Mouse (Mus musculus) MEL (cell line): ENCODE measurements at regions not wholly inside any gene's neighbourhood (a gene's known extent, or its start where the extent isn't known, plus 50 kb on each side); places are given as distances from the start of the nearest gene placed in this dataset.

Source experiments
- DNase-seq: peaks from one replicate; pipeline ENCODE4 v3.0.0; 2011; ENCODE audit warnings: low read depth, low spot score
- H3K27ac ChIP-seq: 2 replicates; pipeline ENCODE4 v1.5.1; 2012; ENCODE audit warnings: low read depth, mild to moderate bottlenecking, control low read depth, low read length, moderate library complexity; ENCODE audit not compliant: control insufficient read depth
- H3K27me3 ChIP-seq, 2 experiments: fragments of 150-350 bp in 1 of 2; sonication (generic) in 1 of 2; 2 replicates each; pipeline ENCODE4 v1.6.1; 2012; ENCODE audit warnings: low read length in 2 of 2, mild to moderate bottlenecking in 2 of 2, improper control_type of control experiment in 1 of 2, moderate library complexity in 1 of 2; ENCODE audit not compliant: insufficient read depth in 2 of 2, control insufficient read depth in 1 of 2
- H3K36me3 ChIP-seq, 2 experiments: 2 replicates each; pipeline ENCODE4 v1.6.1; 2012 to 2014; ENCODE audit warnings: low read length in 2 of 2, improper control_type of control experiment in 1 of 2, inconsistent platforms in 1 of 2, mild to moderate bottlenecking in 1 of 2; ENCODE audit not compliant: insufficient read depth in 2 of 2, control insufficient read depth in 1 of 2
- H3K4me1 ChIP-seq, 2 experiments: fragments of 150-350 bp in 1 of 2; sonication (generic) in 1 of 2; 2 replicates each; pipeline ENCODE4 v1.6.1; 2012; ENCODE audit warnings: low read length in 2 of 2, improper control_type of control experiment in 1 of 2, mild to moderate bottlenecking in 1 of 2; ENCODE audit not compliant: insufficient read depth in 2 of 2, control insufficient read depth in 1 of 2
- H3K4me3 ChIP-seq, 2 experiments: fragments of 150-350 bp in 1 of 2; sonication (generic) in 1 of 2; 2 replicates each; pipeline ENCODE4 v1.5.1; 2012; ENCODE audit warnings: low read depth in 2 of 2, low read length in 2 of 2, mild to moderate bottlenecking in 2 of 2, moderate library complexity in 2 of 2, control low read depth in 1 of 2, improper control_type of control experiment in 1 of 2; ENCODE audit not compliant: control insufficient read depth in 1 of 2, insufficient read depth in 1 of 2
- H3K79me2 ChIP-seq: 2 replicates; pipeline ENCODE4 v1.6.1; 2012; ENCODE audit warnings: mild to moderate bottlenecking, low read length, moderate library complexity; ENCODE audit not compliant: control insufficient read depth, poor library complexity, insufficient read depth
- H3K9ac ChIP-seq: 2 replicates; pipeline ENCODE4 v1.6.1; 2012; ENCODE audit warnings: low read depth, mild to moderate bottlenecking, control low read depth, low read length, moderate library complexity; ENCODE audit not compliant: control insufficient read depth, poor library complexity, severe bottlenecking
- H3K9me3 ChIP-seq: fragments of 150-350 bp; sonication (generic); replicated peaks from 2 replicates; pipeline ENCODE4 v1.6.1; 2012; ENCODE audit warnings: mild to moderate bottlenecking, low read length, improper control_type of control experiment, moderate library complexity; ENCODE audit not compliant: insufficient read depth
- BHLHE40 ChIP-seq: IDR thresholded peaks from 2 replicates; pipeline ENCODE4 v1.6.1; 2012; ENCODE audit warnings: low read depth, mild to moderate bottlenecking, inconsistent platforms, low read length, improper control_type of control experiment, borderline replicate concordance
- CHD1 ChIP-seq: IDR thresholded peaks from 2 replicates; pipeline ENCODE4 v1.6.1; 2012; ENCODE audit warnings: low read depth, mild to moderate bottlenecking, inconsistent platforms, low read length, improper control_type of control experiment
- CHD2 ChIP-seq: IDR thresholded peaks from 2 replicates; pipeline ENCODE4 v1.6.1; 2011; ENCODE audit warnings: low read length, improper control_type of control experiment
- E2F4 ChIP-seq: IDR thresholded peaks from 2 replicates; pipeline ENCODE4 v1.6.1; 2011; ENCODE audit warnings: low read depth, low read length, improper control_type of control experiment, borderline replicate concordance
- EP300 ChIP-seq, 2 experiments: IDR thresholded peaks; 2 replicates each; pipeline ENCODE4 v1.6.1; 2011; ENCODE audit warnings: improper control_type of control experiment in 2 of 2, low read length in 2 of 2, low read depth in 1 of 2, mild to moderate bottlenecking in 1 of 2
- ETS1 ChIP-seq: IDR thresholded peaks from 2 replicates; pipeline ENCODE4 v1.6.1; 2012; ENCODE audit warnings: low read depth, mild to moderate bottlenecking, inconsistent platforms, low read length, improper control_type of control experiment, moderate library complexity
- GABPA ChIP-seq: IDR thresholded peaks from 2 replicates; pipeline ENCODE4 v1.6.1; 2012; ENCODE audit warnings: low read depth, mild to moderate bottlenecking, inconsistent platforms, low read length, improper control_type of control experiment, moderate library complexity
- GATA1 ChIP-seq: IDR thresholded peaks from 2 replicates; pipeline ENCODE4 v1.6.1; 2011; ENCODE audit warnings: low read depth, low read length, improper control_type of control experiment
- HCFC1 ChIP-seq: IDR thresholded peaks from 2 replicates; pipeline ENCODE4 v1.6.1; 2012; ENCODE audit warnings: low read depth, mild to moderate bottlenecking, inconsistent platforms, low read length, improper control_type of control experiment, moderate library complexity
- JUND ChIP-seq: IDR thresholded peaks from 2 replicates; pipeline ENCODE4 v1.6.1; 2011; ENCODE audit warnings: low read depth, mild to moderate bottlenecking, improper control_type of control experiment, low read length
- MAFK ChIP-seq: IDR thresholded peaks from 2 replicates; pipeline ENCODE4 v1.6.1; 2011; ENCODE audit warnings: low read depth, mild to moderate bottlenecking, low read length, improper control_type of control experiment, borderline replicate concordance
- MAX ChIP-seq: IDR thresholded peaks from 2 replicates; pipeline ENCODE4 v1.6.1; 2011; ENCODE audit warnings: low read length, improper control_type of control experiment
- MAZ ChIP-seq: IDR thresholded peaks from 2 replicates; pipeline ENCODE4 v1.6.1; 2012; ENCODE audit warnings: low read depth, mild to moderate bottlenecking, inconsistent platforms, low read length, improper control_type of control experiment
- NELFE ChIP-seq: IDR thresholded peaks from 2 replicates; pipeline ENCODE4 v1.6.1; 2011; ENCODE audit warnings: low read depth, low read length, improper control_type of control experiment
- NRF1 ChIP-seq: IDR thresholded peaks from 2 replicates; pipeline ENCODE4 v1.6.1; 2014; ENCODE audit warnings: low read depth, mild to moderate bottlenecking, inconsistent platforms, low read length, improper control_type of control experiment, moderate library complexity; ENCODE audit not compliant: poor library complexity, insufficient read depth, severe bottlenecking
- POLR2A ChIP-seq, 2 experiments: IDR thresholded peaks; 2 replicates each; pipeline ENCODE4 v1.6.1; 2011 to 2012; ENCODE audit warnings: low read length in 2 of 2, mild to moderate bottlenecking in 2 of 2, control low read depth in 1 of 2, improper control_type of control experiment in 1 of 2, low read depth in 1 of 2, moderate library complexity in 1 of 2; ENCODE audit not compliant: control insufficient read depth in 1 of 2, insufficient read depth in 1 of 2, poor library complexity in 1 of 2
- POLR2AphosphoS2 ChIP-seq: IDR thresholded peaks from 2 replicates; pipeline ENCODE4 v1.6.1; 2011; ENCODE audit warnings: low read length, improper control_type of control experiment
- POLR2AphosphoS5 ChIP-seq: IDR thresholded peaks from 2 replicates; pipeline ENCODE4 v1.6.1; 2012; ENCODE audit warnings: low read depth, borderline replicate concordance, mild to moderate bottlenecking, inconsistent platforms, low read length, moderate library complexity, mixed read lengths
- SIN3A ChIP-seq: IDR thresholded peaks from 2 replicates; pipeline ENCODE4 v1.6.1; 2012; ENCODE audit warnings: low read length, improper control_type of control experiment, inconsistent platforms
- TBP ChIP-seq: IDR thresholded peaks from 2 replicates; pipeline ENCODE4 v1.8.0; 2011; ENCODE audit warnings: low read depth, low read length, improper control_type of control experiment
- ZC3H11A ChIP-seq: IDR thresholded peaks from 2 replicates; pipeline ENCODE4 v1.6.1; 2012; ENCODE audit warnings: low read depth, mild to moderate bottlenecking, inconsistent platforms, low read length, improper control_type of control experiment
- ZKSCAN1 ChIP-seq: IDR thresholded peaks from 2 replicates; pipeline ENCODE4 v1.6.1; 2012; ENCODE audit warnings: low read depth, mild to moderate bottlenecking, inconsistent platforms, low read length, improper control_type of control experiment, moderate library complexity
- ZMIZ1 ChIP-seq: IDR thresholded peaks from 2 replicates; pipeline ENCODE4 v1.6.1; 2012; ENCODE audit warnings: low read depth, mild to moderate bottlenecking, inconsistent platforms, low read length, improper control_type of control experiment, moderate library complexity
- ZNF384 ChIP-seq: IDR thresholded peaks from 2 replicates; pipeline ENCODE4 v1.6.1; 2012; ENCODE audit warnings: low read depth, mild to moderate bottlenecking, inconsistent platforms, low read length, improper control_type of control experiment

GRCm38 (mm10) chr10:42115920-42116298 lies 97.7 kb upstream of the Armc2 start:
- Histone ChIP-seq H3K27ac (no peak overlapping the region), H3K9ac (no peak overlapping the region), H3K27me3 (no peaks in the 10 kb centered on the region), H3K79me2 (no peaks in the 10 kb centered on the region), H3K4me3 (no peak overlapping the region), H3K4me1 (no peaks in the 10 kb centered on the region), H3K9me3 (no peaks in the 10 kb centered on the region), H3K36me3 (no peaks in the 10 kb centered on the region)
- no peak for DNase-seq
- TF ChIP-seq BHLHE40: no peak
- TF ChIP-seq TBP: no peak
- TF ChIP-seq GATA1: no peak
- no peak for TF ChIP-seq NELFE
- no peak for TF ChIP-seq ZC3H11A
- no peak for TF ChIP-seq MAX
- no peak for TF ChIP-seq JUND
- TF ChIP-seq SIN3A: no peak
- TF ChIP-seq POLR2AphosphoS2: no peak
- TF ChIP-seq MAFK: no peak
- TF ChIP-seq GABPA: no peak
- TF ChIP-seq CHD2: no peak
- no peak for TF ChIP-seq HCFC1
- no peak for TF ChIP-seq POLR2AphosphoS5
- TF ChIP-seq EP300 (IDR thresholded peaks at IDR 0.05; ENCODE audit: low read depth in 1 of 2, low read length in 2 of 2): no peak
- TF ChIP-seq ZMIZ1: no peak
- TF ChIP-seq NRF1: no peak

DNA sequence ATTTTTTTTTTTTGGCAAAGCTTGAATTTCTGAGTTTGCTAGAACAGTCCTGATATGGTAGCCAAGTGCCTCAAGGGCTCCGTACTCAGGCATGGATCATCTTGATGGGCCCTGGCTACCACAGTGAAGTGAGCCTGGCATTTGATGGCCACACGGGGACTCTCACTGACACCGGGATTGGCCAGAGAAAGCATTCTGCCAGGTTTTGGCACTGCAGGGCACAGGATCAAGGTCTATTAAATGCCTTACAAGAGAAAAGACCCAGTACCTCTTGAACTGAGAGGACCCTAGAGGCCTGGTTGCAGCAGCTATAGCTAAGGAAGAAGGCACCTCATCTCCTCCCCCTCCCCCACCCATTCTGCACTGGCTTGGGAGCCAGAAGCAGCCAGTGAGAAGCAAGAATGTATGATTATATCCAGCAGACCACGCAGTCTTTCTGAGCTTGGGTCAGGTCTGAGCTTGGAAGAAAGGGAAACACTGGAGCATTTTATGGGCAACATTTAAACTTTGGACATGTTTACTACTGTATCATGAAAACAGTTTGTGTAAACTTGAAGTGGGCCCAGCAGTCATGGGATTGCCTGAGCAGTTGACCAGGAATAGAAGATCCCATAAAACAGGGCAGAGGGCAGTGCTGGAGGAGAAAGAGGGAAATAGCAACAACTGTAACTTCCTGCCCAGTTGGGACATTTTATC lies 97.1 kb upstream of the Armc2 start:
- Histone ChIP-seq H3K4me3 (no peak overlapping the region), H3K79me2 (no peaks in the 10 kb centered on the region), H3K4me1 (no peaks in the 10 kb centered on the region), H3K36me3 (no peaks in the 10 kb centered on the region), H3K27ac (no peak overlapping the region), H3K27me3 (no peaks in the 10 kb centered on the region), H3K9me3 (no peaks in the 10 kb centered on the region), H3K9ac (no peak overlapping the region)
- no peak for DNase-seq
- TF ChIP-seq E2F4: no peak
- no peak for TF ChIP-seq TBP
- TF ChIP-seq POLR2A (IDR thresholded peaks at IDR 0.05; ENCODE audit: control insufficient read depth in 1 of 2, insufficient read depth in 1 of 2, low read depth in 1 of 2, low read length in 2 of 2, poor library complexity in 1 of 2): no peak
- TF ChIP-seq ETS1: no peak
- TF ChIP-seq EP300 (IDR thresholded peaks at IDR 0.05; ENCODE audit: low read depth in 1 of 2, low read length in 2 of 2): no peak
- TF ChIP-seq POLR2AphosphoS5: no peak
- no peak for TF ChIP-seq ZKSCAN1
- TF ChIP-seq MAZ: no peak
- TF ChIP-seq CHD1: no peak
- no peak for TF ChIP-seq ZNF384
- no peak for TF ChIP-seq ZC3H11A
- TF ChIP-seq NRF1: no peak
- no peak for TF ChIP-seq HCFC1
